Mouse (Mus musculus) stomach, postnatal 0 days (tissue): ENCODE measurements around the gene Hbb-bh1. TPM values are rescaled to one million over a fixed set of nuclear protein-coding genes. Genes with fewer than 3 reads are reported as not detected.

ENCODE experiments used
- ATAC-seq: fragments of 200-750 bp; cut with Nextera tagmentation; 2 replicates; pipeline ENCODE4 v1.8.0; 2017; ENCODE audit not compliant: low FRiP score, low TSS enrichment
- DNase-seq: peaks from one replicate; pipeline ENCODE4 v3.0.0-alpha.2; 2016; ENCODE audit warnings: low spot score
- H3K27ac ChIP-seq: fragments of 300-500 bp; sonication (generic); replicated peaks from 2 replicates; pipeline ENCODE4 v1.5.1; 2014; ENCODE audit warnings: mild to moderate bottlenecking, control low read depth
- H3K27me3 ChIP-seq: fragments of 300-500 bp; sonication (generic); 2 replicates; pipeline ENCODE4 v1.6.1; 2014; ENCODE audit warnings: low read length; ENCODE audit not compliant: control insufficient read depth, insufficient read depth
- H3K36me3 ChIP-seq: fragments of 300-500 bp; sonication (generic); 2 replicates; pipeline ENCODE4 v1.6.1; 2014; ENCODE audit warnings: low read length, mixed read lengths; ENCODE audit not compliant: control insufficient read depth, insufficient read depth
- H3K4me1 ChIP-seq: fragments of 300-500 bp; sonication (generic); replicated peaks from 2 replicates; pipeline ENCODE4 v1.6.1; 2014; ENCODE audit warnings: antibody characterized with exemption; ENCODE audit not compliant: control insufficient read depth, insufficient read depth
- H3K4me2 ChIP-seq: fragments of 300-500 bp; sonication (generic); replicated peaks from 2 replicates; pipeline ENCODE4 v1.6.1; 2014; ENCODE audit warnings: low read depth, mild to moderate bottlenecking, control low read depth, moderate library complexity
- H3K4me3 ChIP-seq: fragments of 300-500 bp; sonication (generic); 2 replicates; pipeline ENCODE4 v1.5.1; 2014; ENCODE audit warnings: low read depth, low read length, control low read depth
- H3K9ac ChIP-seq: fragments of 300-500 bp; sonication (generic); 2 replicates; pipeline ENCODE4 v1.6.1; 2014; ENCODE audit warnings: mild to moderate bottlenecking, low read length, control low read depth, mixed read lengths
- H3K9me3 ChIP-seq: fragments of 300-500 bp; sonication (generic); 2 replicates; pipeline ENCODE4 v1.6.1; 2016; ENCODE audit warnings: low read length; ENCODE audit not compliant: control insufficient read depth
- CTCF ChIP-seq: IDR thresholded peaks from 2 replicates; pipeline ENCODE4 v1.5.1; 2016; ENCODE audit warnings: antibody characterized with exemption, low read depth, mild to moderate bottlenecking, moderate library complexity
- EP300 ChIP-seq: optimal IDR thresholded peaks from 2 replicates; pipeline ENCODE3; 2016; ENCODE audit warnings: antibody characterized with exemption
- WGBS: fragments of 180-500 bp; shearing (Covaris S2); extraction: QIAGEN DNeasy Blood & Tissue Kit; methylation state at CpG from one replicate; pipeline ENCODE4 v1.1.7; 2014; 5-methylcytosine and 5-hydroxymethylcytosine counted together
- polyA plus RNA-seq: library from polyadenylated mRNA; unstranded; fragments of >200 nt; fragmentation: Nextera tagmentation; extraction: Ambion mirVana; gene quantifications from 2 replicates; pipeline ENCODE4 v1.2.1, GENCODE M21; 2015

The Hbb-bh1 gene
- polyA plus RNA-seq, 1 experiment from 2014 or later, result not detected

- Histone ChIP-seq H3K36me3 (no peaks in the 10 kb centered on the region), H3K27me3 (no peaks in the 10 kb centered on the region), H3K9ac (no peak overlapping the region), H3K4me2 (no peak overlapping the region), H3K9me3 (no peaks in the 10 kb centered on the region), H3K4me1 (no peaks in the 10 kb centered on the region), H3K4me3 (no peak overlapping the region), H3K27ac (no peak overlapping the region)
- ATAC-seq, result no peak
- no peak for DNase-seq
- TF ChIP-seq EP300, result no peak
- TF ChIP-seq CTCF, result no peak
These were observed 22.8 kb upstream of the Hbb-bh1 start for GRCm38 (mm10) chr7:103865716-103866115.

DNA sequence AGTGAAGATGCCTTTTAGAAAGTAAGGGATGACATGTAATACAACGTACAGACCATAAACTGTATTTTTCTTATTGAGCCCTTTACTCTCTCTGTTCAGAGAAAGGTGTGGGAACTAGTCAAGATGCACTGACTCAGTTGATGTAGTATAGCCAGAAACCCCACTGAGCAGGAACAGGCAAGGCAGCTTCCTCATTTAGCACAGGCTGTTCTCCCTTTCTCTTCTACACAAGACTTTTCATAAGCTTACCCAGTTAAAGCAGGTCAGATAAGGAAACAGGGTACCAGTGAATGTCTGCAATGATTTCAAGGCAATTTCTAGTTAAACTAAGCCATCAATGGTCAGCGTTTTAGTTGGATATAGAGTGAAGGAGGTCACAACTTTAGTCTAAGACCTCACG is 18.6 kb upstream of the Hbb-bh1 start:
- TF ChIP-seq EP300 (no peak), CTCF (no peak)
- no peak for DNase-seq
- Histone ChIP-seq H3K4me1 (no peaks in the 10 kb centered on the region), H3K9me3 (no peaks in the 10 kb centered on the region), H3K9ac (no peak overlapping the region), H3K36me3 (no peaks in the 10 kb centered on the region), H3K4me2 (no peak overlapping the region), H3K27ac (no peak overlapping the region), H3K4me3 (no peak overlapping the region), H3K27me3 (no peaks in the 10 kb centered on the region)
- ATAC-seq, result no peak
- 71% methylated on average over 3 of the region's 3 CpGs for WGBS

- H3K4me1 ChIP-seq, result no peaks in the 10 kb centered on the region
- H3K36me3 ChIP-seq, result no peaks in the 10 kb centered on the region
- no peaks in the 10 kb centered on the region for H3K9me3 ChIP-seq
- H3K27me3 ChIP-seq, result no peaks in the 10 kb centered on the region
- no peak overlapping the region for H3K27ac ChIP-seq
- H3K9ac ChIP-seq, result no peak overlapping the region
- 32% methylated on average over 1 of the region's 1 CpGs for WGBS
- TF ChIP-seq EP300, result no peak
- no peak for TF ChIP-seq CTCF
- ATAC-seq, result peak; percentile 91
- no peak overlapping the region for H3K4me3 ChIP-seq
- peak; percentile 59 for DNase-seq
- no peak overlapping the region for H3K4me2 ChIP-seq
These were observed 17.9 kb upstream of the Hbb-bh1 start for GRCm38 (mm10) chr7:103860855-103861254.

DNA sequence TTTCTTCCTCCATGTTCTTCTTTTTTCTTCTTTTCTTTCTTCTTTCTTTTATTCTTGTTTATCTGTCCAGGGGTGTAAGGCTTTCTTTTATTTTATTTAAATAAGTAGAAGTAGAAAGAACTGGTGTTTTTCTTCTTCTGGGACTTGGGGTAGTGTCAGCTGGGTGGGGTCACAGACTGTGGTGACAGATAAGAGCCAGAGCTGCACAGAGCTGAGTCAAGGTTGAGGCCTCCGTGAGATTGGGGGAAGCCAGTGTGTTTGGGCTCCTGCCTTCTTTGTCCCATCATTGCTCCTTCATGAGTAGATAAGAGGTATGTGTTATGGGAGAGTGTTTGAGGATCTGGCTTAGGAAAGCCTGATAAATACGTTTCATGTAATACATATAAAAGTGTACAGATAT is 16.1 kb upstream of the Hbb-bh1 start:
- no peak for DNase-seq
- no peak for ATAC-seq
- no peak overlapping the region for H3K9ac ChIP-seq
- H3K4me2 ChIP-seq, result no peak overlapping the region
- H3K27me3 ChIP-seq, result no peaks in the 10 kb centered on the region
- H3K4me3 ChIP-seq, result no peak overlapping the region
- H3K4me1 ChIP-seq, result no peaks in the 10 kb centered on the region
- no peak overlapping the region for H3K27ac ChIP-seq
- H3K9me3 ChIP-seq, result no peaks in the 10 kb centered on the region
- no peaks in the 10 kb centered on the region for H3K36me3 ChIP-seq
- no peak for TF ChIP-seq EP300
- no peak for TF ChIP-seq CTCF
- 42% methylated on average over 2 of the region's 2 CpGs for WGBS

GRCm38 (mm10) chr7:103854669-103855068 is 11.7 kb upstream of the Hbb-bh1 start:
- no peaks in the 10 kb centered on the region for H3K4me1 ChIP-seq
- WGBS, result 45% methylated on average over 1 of the region's 1 CpGs
- no peak overlapping the region for H3K27ac ChIP-seq
- H3K27me3 ChIP-seq, result no peaks in the 10 kb centered on the region
- no peak overlapping the region for H3K4me2 ChIP-seq
- H3K9ac ChIP-seq, result no peak overlapping the region
- no peaks in the 10 kb centered on the region for H3K9me3 ChIP-seq
- H3K36me3 ChIP-seq, result no peaks in the 10 kb centered on the region
- no peak for DNase-seq
- no peak for TF ChIP-seq CTCF
- TF ChIP-seq EP300, result no peak
- no peak for ATAC-seq
- no peak overlapping the region for H3K4me3 ChIP-seq

DNA sequence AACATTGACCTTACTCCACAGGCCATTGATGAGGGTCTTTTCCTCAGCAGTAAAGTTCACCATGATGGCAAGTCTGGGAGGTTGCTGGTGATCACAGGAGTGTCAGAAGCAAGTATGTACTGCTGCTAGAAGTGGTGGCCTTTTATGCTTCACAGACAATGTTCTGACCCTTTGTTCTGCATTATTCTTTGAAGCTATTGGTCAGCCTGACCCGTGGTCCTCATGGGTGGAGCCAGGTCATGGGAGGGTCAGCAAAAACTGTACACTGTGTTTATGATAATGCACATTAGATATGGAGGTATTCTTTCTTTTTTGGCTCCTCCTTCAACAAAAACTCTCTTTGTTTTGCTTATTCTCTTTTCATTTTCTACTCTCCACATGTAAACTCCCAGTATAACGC is 10.1 kb upstream of the Hbb-bh1 start, which contains the start of gene Hbb-y:
TSS of gene Hbb-y (minus strand) at position 127 of the 400 bp plus-strand sequence.
- ATAC-seq (no peak), DNase-seq (no peak)
- no peaks in the 10 kb centered on the region for H3K27me3 ChIP-seq
- H3K4me2 ChIP-seq, result no peak within 1 kb of the TSS
- TF ChIP-seq CTCF (no peak), EP300 (no peak)
- no peaks in the 10 kb centered on the region for H3K36me3 ChIP-seq
- H3K4me3 ChIP-seq, result no peak within 1 kb of the TSS
- H3K9me3 ChIP-seq, result no peaks in the 10 kb centered on the region
- H3K27ac ChIP-seq, result no peak within 1 kb of the TSS
- 62% methylated on average over 2 of the region's 2 CpGs for WGBS
- H3K9ac ChIP-seq, result no peak within 1 kb of the TSS
- H3K4me1 ChIP-seq, result no peaks in the 10 kb centered on the region
